Mouse (Mus musculus): ENCODE measurements around the gene Akap7.

Akap7 gene

DNA sequence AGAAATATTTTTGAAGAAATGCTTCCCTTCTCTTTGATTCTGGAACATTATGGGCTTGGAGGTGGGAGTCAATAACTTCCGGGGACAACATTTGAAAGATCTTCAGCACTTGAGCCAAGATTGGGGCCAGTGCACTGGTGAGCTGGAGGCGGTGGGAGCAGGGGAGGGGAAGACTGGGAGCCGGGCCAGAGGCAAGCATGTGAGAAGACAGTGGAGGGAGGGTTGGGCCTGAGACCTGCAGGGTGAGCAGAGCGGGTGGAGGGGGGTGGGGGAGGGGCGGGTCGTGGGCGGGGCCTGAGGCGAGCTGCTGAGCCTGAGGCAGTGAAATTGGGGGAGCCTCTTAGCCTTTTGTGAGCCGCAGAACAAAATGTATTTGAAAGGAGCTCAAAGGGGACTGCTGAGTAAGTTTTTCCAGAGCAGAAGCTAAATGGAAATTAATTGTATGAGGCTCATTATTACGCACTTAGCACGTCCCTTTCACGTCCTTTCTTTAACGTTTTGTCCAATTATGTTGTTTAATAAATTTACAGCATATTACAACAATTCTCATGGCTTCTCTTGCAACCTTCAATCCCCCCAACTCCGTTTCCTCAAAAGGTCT, 167.4 kb downstream of the Akap7 start:
- no peak for DNase-seq (ENCODE audit: low read depth in 1 of 2, low spot score in 2 of 2)

DNA sequence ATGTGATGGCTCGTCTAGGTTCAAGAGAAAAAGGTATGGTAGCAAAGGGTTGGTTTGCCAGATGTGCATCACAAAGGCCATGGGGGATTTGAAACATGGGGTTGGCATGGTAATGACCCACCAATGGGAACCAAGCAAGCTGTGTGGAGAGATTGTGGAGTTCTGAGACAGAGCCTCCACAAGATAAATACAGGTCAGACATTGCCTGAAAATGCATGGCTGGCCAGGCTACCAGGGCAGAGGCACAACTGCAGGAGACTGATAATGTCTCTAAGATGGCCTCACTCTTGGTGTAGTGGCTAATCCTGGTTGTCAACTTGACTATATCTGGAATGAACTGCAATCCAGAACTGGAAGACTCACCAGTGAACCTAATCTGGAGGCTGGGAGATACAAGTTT, 174.1 kb downstream of the Akap7 start:
- no peak for DNase-seq (ENCODE audit: low read depth in 1 of 2, low spot score in 2 of 2)

DNA sequence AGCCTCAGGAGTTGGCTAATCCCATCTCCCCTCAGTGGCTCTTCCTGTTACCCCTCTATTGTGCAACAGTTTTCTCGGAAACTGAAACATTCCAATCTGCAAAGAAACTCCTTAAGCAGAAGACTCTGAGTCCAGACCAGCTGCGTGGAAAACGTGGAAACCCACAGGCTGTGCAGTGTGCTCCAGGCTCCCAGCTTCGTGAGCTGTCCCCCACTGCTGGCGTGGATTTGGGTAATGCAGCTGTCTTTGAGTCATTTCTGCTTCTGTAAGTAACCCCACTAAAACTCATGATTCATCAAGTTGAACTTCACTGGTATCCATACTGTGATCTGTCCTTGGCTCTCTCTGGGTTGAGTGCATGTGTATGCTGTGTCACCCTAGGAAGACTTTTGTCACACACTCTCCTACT, 179.2 kb downstream of the Akap7 start:
- no peak for DNase-seq (ENCODE audit: low read depth in 1 of 2, low spot score in 2 of 2)

DNA sequence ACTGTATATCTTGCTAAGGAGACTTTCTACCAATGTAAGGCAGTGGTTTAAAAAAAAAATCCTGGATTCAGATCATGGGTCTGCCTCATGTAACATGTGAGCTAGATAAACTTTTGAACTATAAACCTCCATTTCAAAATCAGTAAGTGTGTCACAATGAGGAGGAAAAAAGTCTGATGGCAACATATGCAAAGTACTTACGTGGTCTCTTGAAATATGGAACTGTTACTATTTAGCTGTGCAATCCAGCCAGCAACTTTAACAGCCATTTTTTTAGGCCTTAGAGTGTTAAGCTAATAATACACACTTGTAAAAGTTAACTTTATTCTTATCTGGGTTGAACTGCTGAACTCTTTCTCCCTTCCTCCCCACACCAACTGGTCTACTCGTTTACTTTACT, 181.6 kb downstream of the Akap7 start:
- no peak for DNase-seq (ENCODE audit: low read depth in 1 of 2, low spot score in 2 of 2)

DNA sequence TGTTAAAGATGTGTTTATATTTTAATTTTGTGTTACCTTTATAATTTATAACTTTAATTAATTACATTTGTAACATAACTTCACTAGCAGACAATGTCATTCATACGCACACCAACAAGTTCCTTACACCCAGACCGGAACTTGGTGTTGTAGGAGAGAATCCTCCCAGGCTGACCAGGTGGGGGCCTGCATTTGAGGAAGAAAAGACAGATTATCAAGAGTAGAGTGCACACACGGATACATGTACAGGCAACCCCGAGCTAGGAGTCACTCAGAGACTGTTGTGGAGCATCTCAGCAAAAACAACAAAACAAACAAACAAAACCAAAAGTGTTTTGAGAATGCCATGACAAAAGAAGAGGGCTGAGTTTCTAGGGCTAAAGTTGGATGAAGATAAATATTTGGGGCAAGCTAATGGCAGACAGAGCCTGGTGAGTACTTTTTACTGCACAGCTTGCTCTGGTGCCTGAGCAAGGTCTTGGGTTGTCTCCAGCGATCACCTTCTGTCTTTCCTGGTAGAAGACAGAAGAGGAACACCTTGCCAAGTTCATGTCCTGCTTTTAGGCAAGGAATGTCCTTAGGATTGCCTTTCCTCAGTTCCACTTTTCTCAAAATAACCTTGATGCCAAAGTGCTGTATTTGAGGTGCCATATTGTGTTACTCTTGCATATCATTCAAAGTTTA, 186.7 kb downstream of the Akap7 start:
- no peak for DNase-seq (ENCODE audit: low read depth in 1 of 2, low spot score in 2 of 2)
